Mouse (Mus musculus): ENCODE measurements at regions not wholly inside any gene's neighbourhood (a gene's known extent, or its start where the extent isn't known, plus 50 kb on each side); places are given as distances from the start of the nearest gene placed in this dataset.

- Histone ChIP-seq H3K4me1 (ENCODE audit: control insufficient read depth, insufficient read depth, low read length) (no peaks in the 10 kb centered on the region), H3K4me3 (ENCODE audit: low read depth, low read length) (no peak overlapping the region), H3K4me2 (ENCODE audit: low read depth, low read length) (no peak overlapping the region), H3K36me3 (ENCODE audit: control insufficient read depth, insufficient read depth, low read length) (no peaks in the 10 kb centered on the region), H3K27ac (replicated peaks; ENCODE audit: low read depth, low read length) (no peak overlapping the region), H3K9me3 (ENCODE audit: control insufficient read depth, low read length) (no peaks in the 10 kb centered on the region), H3K9ac (ENCODE audit: low read depth, low read length) (no peak overlapping the region), H3K27me3 (replicated peaks; ENCODE audit: control insufficient read depth, insufficient read depth, low read length) (no peaks in the 10 kb centered on the region)
- DNase-seq (ENCODE audit: low spot score) (no peak), ATAC-seq (ENCODE audit: low read depth) (no peak)
- 50% methylated on average over 1 of the region's 1 CpGs for WGBS
These were observed 541.8 kb downstream of the Edem1 start for GRCm38 (mm10) chr6:109370286-109370685.

DNA sequence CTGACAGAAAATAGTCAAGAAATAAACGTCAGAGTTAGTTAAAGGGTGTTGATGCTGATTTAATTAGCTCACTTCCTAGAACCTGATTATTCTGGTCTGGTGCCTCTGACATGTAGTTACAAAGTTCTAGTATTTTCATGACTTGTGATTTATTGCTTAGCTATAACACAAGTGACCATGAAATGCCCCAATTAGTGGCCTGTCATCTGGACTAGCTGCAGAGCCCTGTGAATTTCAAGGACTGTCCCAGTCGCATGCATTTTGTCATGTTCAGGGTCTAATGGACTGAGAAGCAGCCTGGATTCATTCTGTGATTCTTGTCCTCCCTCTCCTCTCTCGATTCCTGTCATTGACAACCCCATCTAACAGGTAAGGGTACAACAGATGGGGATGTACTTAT lies 543.5 kb downstream of the Edem1 start:
- ATAC-seq (ENCODE audit: low read depth) (no peak), DNase-seq (ENCODE audit: low spot score) (no peak)
- Histone ChIP-seq H3K4me3 (ENCODE audit: low read depth, low read length) (no peak overlapping the region), H3K4me2 (ENCODE audit: low read depth, low read length) (no peak overlapping the region), H3K9me3 (ENCODE audit: control insufficient read depth, low read length) (no peaks in the 10 kb centered on the region), H3K36me3 (ENCODE audit: control insufficient read depth, insufficient read depth, low read length) (no peaks in the 10 kb centered on the region), H3K27ac (replicated peaks; ENCODE audit: low read depth, low read length) (no peak overlapping the region), H3K9ac (ENCODE audit: low read depth, low read length) (no peak overlapping the region), H3K4me1 (ENCODE audit: control insufficient read depth, insufficient read depth, low read length) (no peaks in the 10 kb centered on the region), H3K27me3 (replicated peaks; ENCODE audit: control insufficient read depth, insufficient read depth, low read length) (no peaks in the 10 kb centered on the region)
- WGBS, result 55% methylated on average over 3 of the region's 3 CpGs

- Histone ChIP-seq H3K9me3 (ENCODE audit: control insufficient read depth, low read length) (no peaks in the 10 kb centered on the region), H3K27me3 (replicated peaks; ENCODE audit: control insufficient read depth, insufficient read depth, low read length) (no peaks in the 10 kb centered on the region), H3K9ac (ENCODE audit: low read depth, low read length) (no peak overlapping the region), H3K27ac (replicated peaks; ENCODE audit: low read depth, low read length) (no peak overlapping the region), H3K4me1 (ENCODE audit: control insufficient read depth, insufficient read depth, low read length) (no peaks in the 10 kb centered on the region), H3K36me3 (ENCODE audit: control insufficient read depth, insufficient read depth, low read length) (no peaks in the 10 kb centered on the region), H3K4me3 (ENCODE audit: low read depth, low read length) (no peak overlapping the region), H3K4me2 (ENCODE audit: low read depth, low read length) (no peak overlapping the region)
- 31% methylated on average over 3 of the region's 3 CpGs for WGBS
- DNase-seq (ENCODE audit: low spot score), result peak; percentile 49
- ATAC-seq (ENCODE audit: low read depth), result peak; percentile 55; the same call in 1 of the 2 replicates
These were observed 558.8 kb downstream of the Edem1 start for GRCm38 (mm10) chr6:109387212-109387611.

GRCm38 (mm10) chr6:109389781-109390180 lies 561.3 kb downstream of the Edem1 start:
- Histone ChIP-seq H3K4me1 (ENCODE audit: control insufficient read depth, insufficient read depth, low read length) (no peaks in the 10 kb centered on the region), H3K27ac (replicated peaks; ENCODE audit: low read depth, low read length) (no peak overlapping the region), H3K27me3 (replicated peaks; ENCODE audit: control insufficient read depth, insufficient read depth, low read length) (no peaks in the 10 kb centered on the region), H3K9ac (ENCODE audit: low read depth, low read length) (no peak overlapping the region), H3K4me2 (ENCODE audit: low read depth, low read length) (no peak overlapping the region), H3K36me3 (ENCODE audit: control insufficient read depth, insufficient read depth, low read length) (no peaks in the 10 kb centered on the region), H3K9me3 (ENCODE audit: control insufficient read depth, low read length) (no peaks in the 10 kb centered on the region), H3K4me3 (ENCODE audit: low read depth, low read length) (no peak overlapping the region)
- DNase-seq (ENCODE audit: low spot score) (no peak), ATAC-seq (ENCODE audit: low read depth) (no peak)
- 58% methylated on average over 1 of the region's 1 CpGs for WGBS

DNA sequence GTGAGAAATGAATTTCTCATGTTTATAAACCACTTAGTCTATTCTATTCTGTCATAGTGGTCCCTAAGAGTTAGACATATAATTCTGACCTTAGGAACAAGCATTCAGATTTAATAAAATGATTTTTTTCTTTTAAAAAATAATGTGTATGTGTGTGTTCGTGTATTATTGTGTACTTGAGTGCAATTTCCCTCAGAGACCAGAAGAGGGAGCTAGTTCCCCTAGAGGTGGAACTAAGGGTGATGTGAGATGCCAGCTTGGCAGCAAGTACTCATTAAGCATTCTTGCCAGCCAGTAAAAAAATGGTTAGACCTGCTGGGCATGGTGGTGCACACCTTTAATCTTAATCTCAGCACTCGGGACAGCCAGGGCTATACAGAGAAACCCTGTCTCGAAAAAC lies 570.2 kb downstream of the Edem1 start:
- H3K36me3 ChIP-seq (ENCODE audit: control insufficient read depth, insufficient read depth, low read length), result no peaks in the 10 kb centered on the region
- no peak for DNase-seq (ENCODE audit: low spot score)
- H3K4me1 ChIP-seq (ENCODE audit: control insufficient read depth, insufficient read depth, low read length), result no peaks in the 10 kb centered on the region
- no peak overlapping the region for H3K27ac ChIP-seq (replicated peaks; ENCODE audit: low read depth, low read length)
- H3K27me3 ChIP-seq (replicated peaks; ENCODE audit: control insufficient read depth, insufficient read depth, low read length), result no peaks in the 10 kb centered on the region
- H3K4me3 ChIP-seq (ENCODE audit: low read depth, low read length), result no peak overlapping the region
- WGBS, result 65% methylated on average over 3 of the region's 3 CpGs
- no peak overlapping the region for H3K4me2 ChIP-seq (ENCODE audit: low read depth, low read length)
- H3K9ac ChIP-seq (ENCODE audit: low read depth, low read length), result no peak overlapping the region
- ATAC-seq (ENCODE audit: low read depth), result no peak
- H3K9me3 ChIP-seq (ENCODE audit: control insufficient read depth, low read length), result no peaks in the 10 kb centered on the region

DNA sequence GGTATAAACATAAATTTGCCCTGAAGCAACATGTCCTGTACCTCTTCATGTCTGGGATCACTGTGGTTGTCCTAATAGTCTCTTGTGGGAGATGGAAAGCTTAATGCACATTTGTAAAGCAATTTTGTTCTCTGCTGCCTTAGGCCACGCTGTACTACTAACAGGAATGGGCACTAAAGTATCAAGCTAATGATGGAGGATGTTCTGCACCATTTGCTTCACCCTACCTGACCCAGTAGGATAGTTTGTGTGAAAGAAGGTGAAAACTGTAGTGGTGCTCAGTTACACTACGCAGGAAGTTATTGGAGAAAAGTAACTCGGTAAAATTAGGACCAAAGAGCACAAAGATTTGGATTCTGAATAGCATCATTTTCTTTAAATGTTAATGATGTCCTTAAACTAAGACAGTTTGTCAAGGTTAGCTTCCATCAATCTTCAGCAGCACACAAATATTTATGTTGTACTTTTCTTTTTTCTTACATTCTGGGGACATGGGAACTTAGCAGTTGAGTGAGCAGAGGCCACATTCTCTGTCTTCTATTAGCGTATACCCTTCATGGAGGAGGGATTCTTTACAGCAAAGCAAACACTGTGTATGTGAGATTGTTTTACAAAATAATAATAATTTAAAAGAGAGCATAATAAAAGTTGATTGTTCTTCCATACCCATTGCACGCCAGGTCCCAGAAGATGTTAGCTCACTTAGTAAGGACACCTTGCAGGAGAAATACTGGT lies 591.2 kb downstream of the Edem1 start:
- WGBS, result 84% methylated on average over 5 of the region's 5 CpGs
- ATAC-seq (ENCODE audit: low read depth), result no peak
- Histone ChIP-seq H3K9me3 (ENCODE audit: control insufficient read depth, low read length) (no peaks in the 10 kb centered on the region), H3K4me1 (ENCODE audit: control insufficient read depth, insufficient read depth, low read length) (no peaks in the 10 kb centered on the region), H3K9ac (ENCODE audit: low read depth, low read length) (no peak overlapping the region), H3K36me3 (ENCODE audit: control insufficient read depth, insufficient read depth, low read length) (no peaks in the 10 kb centered on the region), H3K4me2 (ENCODE audit: low read depth, low read length) (no peak overlapping the region), H3K27me3 (replicated peaks; ENCODE audit: control insufficient read depth, insufficient read depth, low read length) (no peaks in the 10 kb centered on the region), H3K27ac (replicated peaks; ENCODE audit: low read depth, low read length) (no peak overlapping the region), H3K4me3 (ENCODE audit: low read depth, low read length) (no peak overlapping the region)
- DNase-seq (ENCODE audit: low spot score), result no peak

DNA sequence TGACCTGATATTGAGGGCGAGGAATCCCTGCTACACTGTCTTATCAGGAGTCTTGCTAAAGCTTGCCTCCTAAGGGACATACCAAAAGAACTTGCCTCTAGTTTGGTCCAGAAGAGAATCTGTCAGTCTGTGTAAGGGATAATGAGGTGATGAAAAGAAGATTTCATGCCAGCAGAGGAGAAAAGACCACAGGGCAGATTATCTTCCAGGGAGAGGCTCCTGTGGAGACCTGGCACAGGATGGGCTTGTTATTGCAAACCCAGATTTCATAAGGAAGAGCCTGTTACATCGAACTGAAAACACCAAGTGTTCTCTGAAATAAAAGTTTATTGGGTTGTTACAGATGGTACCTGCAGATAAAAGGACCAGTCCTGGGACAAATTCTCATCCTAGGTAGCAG lies 605.2 kb downstream of the Edem1 start:
- H3K4me3 ChIP-seq (ENCODE audit: low read depth, low read length), result no peak overlapping the region
- no peak for DNase-seq (ENCODE audit: low spot score)
- no peak overlapping the region for H3K9ac ChIP-seq (ENCODE audit: low read depth, low read length)
- no peak for ATAC-seq (ENCODE audit: low read depth)
- no peaks in the 10 kb centered on the region for H3K36me3 ChIP-seq (ENCODE audit: control insufficient read depth, insufficient read depth, low read length)
- H3K27me3 ChIP-seq (replicated peaks; ENCODE audit: control insufficient read depth, insufficient read depth, low read length), result no peaks in the 10 kb centered on the region
- no peak overlapping the region for H3K27ac ChIP-seq (replicated peaks; ENCODE audit: low read depth, low read length)
- H3K9me3 ChIP-seq (ENCODE audit: control insufficient read depth, low read length), result no peaks in the 10 kb centered on the region
- 74% methylated on average over 2 of the region's 2 CpGs for WGBS
- no peak overlapping the region for H3K4me2 ChIP-seq (ENCODE audit: low read depth, low read length)
- no peaks in the 10 kb centered on the region for H3K4me1 ChIP-seq (ENCODE audit: control insufficient read depth, insufficient read depth, low read length)

Data from embryonic facial prominence, embryonic 14.5 days (tissue).